Mouse (Mus musculus): Measurements from ENCODE around the gene Olfr1453. TPM values are rescaled to one million over a fixed set of nuclear protein-coding genes. Genes with fewer than 3 reads are reported as not detected.
"Not testable (repeated sequence)": the region's sequence is repeated elsewhere in the genome, so short reads cannot be mapped to it uniquely, and the experiment has no call there.

The Olfr1453 gene
- not detected in 2 replicates for polyA plus RNA-seq (2016; fragmentation: Nextera tagmentation; extraction: Ambion mirVana)

GRCm38 (mm10) chr19:13028227-13028626 is at the start of gene Olfr1453:
Olfr1453 (minus strand) TSS chr19:13028327.
- Histone ChIP-seq H3K4me3 (replicated peaks) (no peak within 1 kb of the TSS), H3K36me3 (no peaks in the 10 kb centered on the region), H3K27ac (no peak within 1 kb of the TSS), H3K9ac (replicated peaks) (no peak within 1 kb of the TSS), H3K4me2 (no peak within 1 kb of the TSS), H3K9me3 (peaks cover 9% of the 10 kb centered on the region; the same call in 1 of the 2 replicates), H3K27me3 (no peaks in the 10 kb centered on the region), H3K4me1 (replicated peaks) (no peaks in the 10 kb centered on the region)
- no peak for ATAC-seq (ENCODE audit: insufficient number of reproducible peaks, insufficient read depth, low FRiP score, low TSS enrichment, low read depth)
- 58% methylated on average over 1 of the region's 1 CpGs for WGBS

- ATAC-seq (ENCODE audit: insufficient number of reproducible peaks, insufficient read depth, low FRiP score, low TSS enrichment, low read depth), result no peak
- H3K9ac ChIP-seq (replicated peaks), result no peak within 1 kb of the TSS
- H3K27ac ChIP-seq, result no peak within 1 kb of the TSS
- no peaks in the 10 kb centered on the region for H3K36me3 ChIP-seq
- H3K9me3 ChIP-seq, result peaks cover 19% of the 10 kb centered on the region
- H3K27me3 ChIP-seq, result no peaks in the 10 kb centered on the region
- 74% methylated on average over 2 of the region's 2 CpGs for WGBS
- H3K4me1 ChIP-seq (replicated peaks), result no peaks in the 10 kb centered on the region
- no peak within 1 kb of the TSS for H3K4me3 ChIP-seq (replicated peaks)
- H3K4me2 ChIP-seq, result no peak within 1 kb of the TSS
Measured at GRCm38 (mm10) chr19:13060310-13060709, 32.2 kb upstream of the Olfr1453 start, which contains the start of gene Olfr1454. Olfr1454 (plus strand) TSS chr19:13060610.

DNA sequence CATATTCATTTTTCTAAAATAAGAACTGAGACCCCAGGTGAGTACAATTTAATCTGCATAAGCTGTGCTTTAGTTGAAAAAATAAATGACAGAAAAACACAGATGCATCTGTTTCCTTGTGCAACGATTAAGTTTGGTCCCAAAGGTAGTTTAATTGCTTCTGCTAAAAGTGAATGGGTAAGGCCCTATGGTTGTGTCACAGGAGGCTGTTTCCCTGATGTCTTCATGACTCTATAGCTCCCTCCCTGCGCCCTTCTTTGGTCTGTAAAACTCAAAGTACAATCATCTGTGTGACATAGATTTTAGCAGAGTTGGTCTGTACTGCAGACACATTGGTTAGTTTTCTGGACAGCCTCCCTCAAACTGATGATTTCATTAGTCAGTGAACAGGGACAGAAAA is 33.4 kb downstream of the Olfr1453 start, which contains the start of gene Olfr1451:
TSS of gene Olfr1451 (plus strand) at position 301 of the 400 bp plus-strand sequence.
- no peak within 1 kb of the TSS for H3K27ac ChIP-seq
- H3K4me3 ChIP-seq (replicated peaks), result no peak within 1 kb of the TSS
- WGBS, result 71% methylated on average over 2 of the region's 2 CpGs
- no peaks in the 10 kb centered on the region for H3K27me3 ChIP-seq
- H3K36me3 ChIP-seq, result no peaks in the 10 kb centered on the region
- no peaks in the 10 kb centered on the region for H3K4me1 ChIP-seq (replicated peaks)
- H3K9me3 ChIP-seq, result peaks cover 16% of the 10 kb centered on the region
- no peak within 1 kb of the TSS for H3K9ac ChIP-seq (replicated peaks)
- ATAC-seq (ENCODE audit: insufficient number of reproducible peaks, insufficient read depth, low FRiP score, low TSS enrichment, low read depth), result no peak
- H3K4me2 ChIP-seq, result no peak within 1 kb of the TSS

DNA sequence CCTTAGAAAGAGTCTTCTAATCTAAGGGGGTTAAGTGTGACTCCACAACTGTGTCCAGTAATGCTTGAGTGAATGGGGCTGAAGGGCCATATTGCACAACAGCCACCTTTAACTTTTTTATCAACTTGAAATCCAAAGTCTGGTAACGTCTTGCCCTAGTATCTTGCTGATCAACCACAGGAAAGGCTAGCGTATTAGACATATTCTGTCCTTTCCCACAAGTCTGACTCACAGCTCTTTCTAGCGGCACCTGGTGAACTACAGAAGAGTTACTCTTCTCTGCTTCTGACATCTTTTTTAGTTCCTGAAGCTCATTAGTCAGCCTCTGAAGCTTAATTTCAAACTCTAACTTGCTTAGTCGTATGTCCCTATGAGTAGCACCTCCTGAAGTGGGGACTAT is 35.8 kb downstream of the Olfr1453 start:
- H3K36me3 ChIP-seq; H3K27me3 ChIP-seq; ATAC-seq (ENCODE audit: insufficient number of reproducible peaks, insufficient read depth, low FRiP score, low TSS enrichment, low read depth); H3K9ac ChIP-seq (replicated peaks); H3K4me2 ChIP-seq; H3K4me3 ChIP-seq (replicated peaks); H3K27ac ChIP-seq; H3K4me1 ChIP-seq (replicated peaks): not testable (repeated sequence)
- WGBS, result 88% methylated on average over 4 of the region's 4 CpGs
- peaks cover 15% of the 10 kb centered on the region for H3K9me3 ChIP-seq

Other genes with a start within 250 kb of the Olfr1453 start
- 16.5 and 17.1 TPM in 2 replicates for gene Zfp91, start 232.2 kb downstream of the Olfr1453 start, polyA plus RNA-seq (2016; fragmentation: Nextera tagmentation; extraction: Ambion mirVana)
- gene Lpxn, start 232.1 kb downstream of the Olfr1453 start, polyA plus RNA-seq (2016; fragmentation: Nextera tagmentation; extraction: Ambion mirVana), result 0.98 and 1.3 TPM in 2 replicates
- not detected in 2 replicates for gene Gm5244, start 181.6 kb downstream of the Olfr1453 start, polyA plus RNA-seq (2016; fragmentation: Nextera tagmentation; extraction: Ambion mirVana)
- gene Olfr1444, start 171.0 kb downstream of the Olfr1453 start, polyA plus RNA-seq (2016; fragmentation: Nextera tagmentation; extraction: Ambion mirVana), result not detected in 2 replicates
- not detected in 2 replicates for gene Olfr1445, start 144.5 kb downstream of the Olfr1453 start, polyA plus RNA-seq (2016; fragmentation: Nextera tagmentation; extraction: Ambion mirVana)
- not detected in 2 replicates for gene Olfr1446, start 134.8 kb downstream of the Olfr1453 start, polyA plus RNA-seq (2016; fragmentation: Nextera tagmentation; extraction: Ambion mirVana)
- gene Olfr1447, start 124.6 kb downstream of the Olfr1453 start, polyA plus RNA-seq (2016; fragmentation: Nextera tagmentation; extraction: Ambion mirVana), result not detected in 2 replicates
- not detected in 2 replicates for gene Olfr1448, start 103.9 kb downstream of the Olfr1453 start, polyA plus RNA-seq (2016; fragmentation: Nextera tagmentation; extraction: Ambion mirVana)
- not detected in 2 replicates for gene Olfr1449, start 97.5 kb downstream of the Olfr1453 start, polyA plus RNA-seq (2016; fragmentation: Nextera tagmentation; extraction: Ambion mirVana)
- not detected in 2 replicates for gene Olfr1450, start 78.1 kb downstream of the Olfr1453 start, polyA plus RNA-seq (2016; fragmentation: Nextera tagmentation; extraction: Ambion mirVana)
- not detected in 2 replicates for gene Olfr1451, start 33.3 kb downstream of the Olfr1453 start, polyA plus RNA-seq (2016; fragmentation: Nextera tagmentation; extraction: Ambion mirVana)
- not detected in 2 replicates for gene Olfr1454, start 32.3 kb upstream of the Olfr1453 start, polyA plus RNA-seq (2016; fragmentation: Nextera tagmentation; extraction: Ambion mirVana)
- gene Olfr1457, start 69.6 kb upstream of the Olfr1453 start, polyA plus RNA-seq (2016; fragmentation: Nextera tagmentation; extraction: Ambion mirVana), result not detected in 2 replicates
- not detected in 2 replicates for gene Olfr1458, start 78.4 kb upstream of the Olfr1453 start, polyA plus RNA-seq (2016; fragmentation: Nextera tagmentation; extraction: Ambion mirVana)
- gene Olfr1459, start 121.2 kb upstream of the Olfr1453 start, polyA plus RNA-seq (2016; fragmentation: Nextera tagmentation; extraction: Ambion mirVana), result not detected in 2 replicates
- not detected in 2 replicates for gene Olfr1461, start 134.7 kb upstream of the Olfr1453 start, polyA plus RNA-seq (2016; fragmentation: Nextera tagmentation; extraction: Ambion mirVana)
- gene Olfr1462, start 157.4 kb upstream of the Olfr1453 start, polyA plus RNA-seq (2016; fragmentation: Nextera tagmentation; extraction: Ambion mirVana), result not detected in 2 replicates
- gene Olfr1463, start 203.0 kb upstream of the Olfr1453 start, polyA plus RNA-seq (2016; fragmentation: Nextera tagmentation; extraction: Ambion mirVana), result not detected in 2 replicates